Mouse (Mus musculus) forebrain, embryonic 15.5 days (tissue): ENCODE results near the gene Gss. TPM values are rescaled to one million over a fixed set of nuclear protein-coding genes. Genes with fewer than 3 reads are reported as not detected.

ENCODE experiments used
- ATAC-seq: fragments of 200-750 bp; cut with Nextera tagmentation; replicated peaks from 2 replicates; pipeline ENCODE4 v1.8.0; 2017; ENCODE audit warnings: mild to moderate bottlenecking, moderate TSS enrichment, moderate library complexity
- H3K27ac ChIP-seq: fragments of 300-500 bp; sonication (generic); replicated peaks from 2 replicates; pipeline ENCODE4 v1.5.1; 2015; ENCODE audit warnings: mild to moderate bottlenecking, inconsistent platforms
- H3K27me3 ChIP-seq: fragments of 300-500 bp; sonication (generic); 2 replicates; pipeline ENCODE4 v1.6.1; 2015; ENCODE audit warnings: inconsistent platforms
- H3K36me3 ChIP-seq: fragments of 300-500 bp; sonication (generic); 2 replicates; pipeline ENCODE4 v1.6.1; 2015; ENCODE audit warnings: mild to moderate bottlenecking, inconsistent platforms
- H3K4me1 ChIP-seq: fragments of 300-500 bp; sonication (generic); 2 replicates; pipeline ENCODE4 v1.6.1; 2015; ENCODE audit warnings: inconsistent platforms
- H3K4me2 ChIP-seq: fragments of 300-500 bp; sonication (generic); replicated peaks from 2 replicates; pipeline ENCODE4 v1.6.1; 2015; ENCODE audit warnings: mild to moderate bottlenecking, inconsistent platforms
- H3K4me3 ChIP-seq: fragments of 300-500 bp; sonication (generic); 2 replicates; pipeline ENCODE4 v1.5.1; 2015; ENCODE audit warnings: mild to moderate bottlenecking, inconsistent platforms
- H3K9ac ChIP-seq: fragments of 300-500 bp; sonication (generic); replicated peaks from 2 replicates; pipeline ENCODE4 v1.6.1; 2015; ENCODE audit warnings: mild to moderate bottlenecking, inconsistent platforms
- H3K9me3 ChIP-seq: fragments of 300-500 bp; sonication (generic); 2 replicates; pipeline ENCODE4 v1.6.1; 2016; ENCODE audit warnings: inconsistent platforms
- WGBS: fragments of 180-500 bp; shearing (Covaris S2); methylation state at CpG from one replicate; pipeline ENCODE4 v1.1.7; 2015; ENCODE audit warnings: mixed read lengths; 5-methylcytosine and 5-hydroxymethylcytosine counted together
- microRNA counts: library from miRNA; unstranded; fragments of <30 nt; microRNA quantifications from one replicate; lab custom pipeline; 2016
- microRNA-seq: library from miRNA; unstranded; fragments of <30 nt; microRNA quantifications from one replicate; pipeline ENCODE4, GENCODE M21; 2016
- polyA plus RNA-seq: library from polyadenylated mRNA; unstranded; fragments of >200 nt; fragmentation: Nextera tagmentation; extraction: Ambion mirVana; gene quantifications from 2 replicates; pipeline ENCODE4 v1.2.1, GENCODE M21; 2015

The Gss gene
- polyA plus RNA-seq, 1 experiment from 2014 or later, result 12.8 TPM

DNA sequence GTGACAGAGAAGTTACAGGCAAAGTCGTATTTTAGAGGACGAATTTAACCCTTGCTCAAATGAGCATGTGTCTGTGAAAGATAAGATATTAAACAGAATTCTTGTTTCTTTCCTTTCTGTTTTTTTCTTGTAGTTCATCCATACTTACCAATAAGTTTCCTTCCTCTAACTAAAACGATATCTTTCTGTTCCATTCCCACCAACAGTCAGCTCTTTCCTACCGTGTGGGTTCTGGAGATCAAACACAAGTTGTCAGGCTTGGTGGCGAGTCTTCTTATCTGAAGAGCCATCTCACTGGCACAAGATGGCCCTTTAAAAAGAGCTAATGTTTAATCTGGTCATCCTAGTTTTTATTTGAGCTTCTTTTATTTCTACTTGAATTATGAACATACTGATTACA, 65.2 kb downstream of the Gss start:
- Histone ChIP-seq H3K4me3 (no peak overlapping the region), H3K27ac (no peak overlapping the region), H3K36me3 (no peaks in the 10 kb centered on the region), H3K9me3 (no peaks in the 10 kb centered on the region), H3K4me2 (no peak overlapping the region), H3K9ac (no peak overlapping the region), H3K4me1 (no peaks in the 10 kb centered on the region), H3K27me3 (no peaks in the 10 kb centered on the region)
- no peak for ATAC-seq
- 88% methylated on average over 5 of the region's 5 CpGs for WGBS

- H3K9ac ChIP-seq, result no peak overlapping the region
- no peak overlapping the region for H3K4me3 ChIP-seq
- no peaks in the 10 kb centered on the region for H3K9me3 ChIP-seq
- H3K4me1 ChIP-seq, result no peaks in the 10 kb centered on the region
- no peaks in the 10 kb centered on the region for H3K36me3 ChIP-seq
- no peak for ATAC-seq
- no peaks in the 10 kb centered on the region for H3K27me3 ChIP-seq
- 77% methylated on average over 1 of the region's 1 CpGs for WGBS
- no peak overlapping the region for H3K27ac ChIP-seq
- H3K4me2 ChIP-seq, result no peak overlapping the region
Observed at GRCm38 (mm10) chr2:155524378-155524777, 68.2 kb downstream of the Gss start.

- ATAC-seq, result no peak
- WGBS, result 66% methylated on average over 5 of the region's 5 CpGs
- no peak overlapping the region for H3K4me2 ChIP-seq
- H3K4me1 ChIP-seq, result peaks cover 4% of the 10 kb centered on the region
- H3K9ac ChIP-seq, result no peak overlapping the region
- no peaks in the 10 kb centered on the region for H3K36me3 ChIP-seq
- H3K4me3 ChIP-seq, result no peak overlapping the region
- no peaks in the 10 kb centered on the region for H3K9me3 ChIP-seq
- no peaks in the 10 kb centered on the region for H3K27me3 ChIP-seq
- H3K27ac ChIP-seq, result no peak overlapping the region
Observed at GRCm38 (mm10) chr2:155523706-155524105, 68.9 kb downstream of the Gss start.

DNA sequence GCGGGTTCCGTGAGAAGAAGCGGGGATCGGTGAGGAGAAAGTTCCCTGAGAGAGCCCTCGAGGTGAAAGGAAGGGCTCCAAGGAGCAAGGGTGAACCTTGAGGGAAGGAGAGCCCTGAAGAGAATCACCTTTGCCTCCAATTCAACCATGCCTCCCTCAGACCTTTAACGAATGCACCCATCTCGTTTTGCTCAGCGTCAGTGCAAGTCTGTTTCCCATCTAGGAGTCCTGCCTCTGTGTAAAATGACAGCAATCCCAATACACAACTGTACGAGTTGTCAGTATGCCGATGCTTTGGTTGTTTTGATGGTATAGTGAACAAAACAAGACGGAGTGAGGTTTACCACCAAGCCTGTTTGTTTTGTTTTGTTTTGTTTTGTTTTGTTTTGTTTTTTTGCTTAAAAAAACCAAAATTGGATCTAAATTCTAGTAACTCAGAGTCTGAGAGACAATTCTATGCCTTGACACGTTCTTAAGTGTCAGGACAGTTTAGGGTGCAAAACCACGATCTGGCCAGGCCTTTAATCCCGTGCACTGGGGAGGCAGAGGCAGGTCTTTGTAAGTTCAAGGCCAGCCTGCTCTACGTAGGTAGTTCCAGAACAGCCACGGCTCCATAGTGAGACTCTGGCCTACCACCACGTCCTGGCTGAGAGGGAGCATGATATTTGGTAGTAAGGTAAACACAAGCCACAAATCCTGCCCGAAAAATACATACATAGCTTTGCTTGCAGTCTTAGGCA, 73.9 kb downstream of the Gss start:
- no peak for ATAC-seq
- Histone ChIP-seq H3K9me3 (no peaks in the 10 kb centered on the region), H3K27ac (peak overlapping the region; percentile 80; the same call in 1 of the 2 replicates), H3K36me3 (no peaks in the 10 kb centered on the region), H3K9ac (peak overlapping the region; percentile 67), H3K4me3 (peak overlapping the region; percentile 82), H3K27me3 (no peaks in the 10 kb centered on the region), H3K4me2 (peak overlapping the region; percentile 67), H3K4me1 (peaks cover 20% of the 10 kb centered on the region)
- WGBS, result 23% methylated on average over 18 of the region's 18 CpGs

DNA sequence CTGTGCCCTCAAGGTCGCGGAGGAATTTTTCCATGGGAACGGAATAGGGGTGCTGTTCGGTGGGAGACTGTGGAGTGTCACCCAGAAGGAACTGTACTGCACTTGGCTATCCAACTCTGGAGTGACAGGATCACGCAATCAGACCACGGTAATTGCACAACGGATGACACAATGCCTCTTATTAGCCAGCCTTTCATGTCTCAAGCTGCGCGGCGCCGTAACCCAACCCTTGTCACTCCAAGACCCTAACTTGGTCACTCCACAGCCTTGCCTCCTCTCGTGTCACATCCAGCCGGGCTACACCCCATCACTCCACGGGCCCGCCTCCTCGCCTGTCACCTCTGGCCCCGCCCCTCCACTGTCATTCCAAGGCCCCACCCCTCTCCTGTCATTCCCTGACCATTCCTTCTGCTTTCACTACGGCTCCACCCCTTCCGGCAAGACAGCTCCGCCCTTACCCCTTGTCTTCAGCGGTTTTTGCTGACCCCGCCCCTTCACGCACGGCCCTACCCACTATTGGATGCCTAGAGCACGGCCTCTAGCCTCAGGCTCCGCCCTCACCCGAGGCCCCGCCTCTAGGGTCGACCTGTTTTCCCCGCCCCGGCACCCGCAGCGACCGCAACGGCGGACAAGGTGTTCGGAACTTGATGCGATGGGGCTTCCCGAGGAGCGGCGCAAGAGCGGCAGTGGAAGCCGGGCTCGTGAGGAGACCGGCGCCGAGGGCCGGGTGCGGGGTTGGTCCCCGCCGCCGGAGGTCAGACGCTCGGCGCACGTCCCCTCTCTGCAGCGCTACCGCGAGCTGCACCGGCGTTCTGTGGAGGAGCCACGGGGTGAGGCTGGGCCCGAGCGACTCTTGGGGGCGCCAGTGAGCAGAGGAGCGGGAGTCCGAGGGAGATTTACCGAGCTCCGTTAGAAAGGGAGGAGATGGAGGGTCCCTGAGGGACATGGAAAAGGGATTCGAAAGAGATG, 74.9 kb downstream of the Gss start, which contains the start of the genes Acss2 and Ggt7:
Gene Acss2, plus strand, starts transcription at position 494 of the 969 bp plus-strand sequence.
Gene Ggt7, minus strand, starts transcription at position 783 of the 969 bp plus-strand sequence.
- 3% methylated on average over 70 of the region's 70 CpGs for WGBS
- H3K4me2 ChIP-seq, result peak within 1 kb of the TSS; percentile 67
- ATAC-seq, result peak; percentile 98

GRCm38 (mm10) chr2:155515941-155516340, 76.7 kb downstream of the Gss start:
- H3K27me3 ChIP-seq, result no peaks in the 10 kb centered on the region
- no peak for ATAC-seq
- 4% methylated on average over 1 of the region's 1 CpGs for WGBS
- no peaks in the 10 kb centered on the region for H3K36me3 ChIP-seq
- H3K9ac ChIP-seq, result no peak overlapping the region
- no peak overlapping the region for H3K4me2 ChIP-seq
- H3K9me3 ChIP-seq, result no peaks in the 10 kb centered on the region
- peaks cover 35% of the 10 kb centered on the region for H3K4me1 ChIP-seq
- H3K27ac ChIP-seq, result no peak overlapping the region
- no peak overlapping the region for H3K4me3 ChIP-seq

More for the DNA sequence above, 74.9 kb downstream of the Gss start, which contains the start of the genes Acss2 and Ggt7:
- Histone ChIP-seq H3K27ac (peak within 1 kb of the TSS; percentile 80), H3K4me3 (peak within 1 kb of the TSS; percentile 82), H3K4me1 (peaks cover 29% of the 10 kb centered on the region), H3K9ac (peak within 1 kb of the TSS; percentile 67), H3K36me3 (no peaks in the 10 kb centered on the region), H3K9me3 (no peaks in the 10 kb centered on the region), H3K27me3 (no peaks in the 10 kb centered on the region)

- WGBS, result 1% methylated on average over 23 of the region's 23 CpGs
- Histone ChIP-seq H3K4me3 (peak overlapping the region; percentile 68), H3K9ac (peak overlapping the region; percentile 91), H3K9me3 (no peaks in the 10 kb centered on the region), H3K4me2 (peak overlapping the region; percentile 77), H3K36me3 (no peaks in the 10 kb centered on the region), H3K4me1 (peaks cover 35% of the 10 kb centered on the region), H3K27ac (peak overlapping the region; percentile 71), H3K27me3 (no peaks in the 10 kb centered on the region)
- ATAC-seq, result peak; percentile 38
Observed at GRCm38 (mm10) chr2:155514666-155515065, 77.9 kb downstream of the Gss start.

DNA sequence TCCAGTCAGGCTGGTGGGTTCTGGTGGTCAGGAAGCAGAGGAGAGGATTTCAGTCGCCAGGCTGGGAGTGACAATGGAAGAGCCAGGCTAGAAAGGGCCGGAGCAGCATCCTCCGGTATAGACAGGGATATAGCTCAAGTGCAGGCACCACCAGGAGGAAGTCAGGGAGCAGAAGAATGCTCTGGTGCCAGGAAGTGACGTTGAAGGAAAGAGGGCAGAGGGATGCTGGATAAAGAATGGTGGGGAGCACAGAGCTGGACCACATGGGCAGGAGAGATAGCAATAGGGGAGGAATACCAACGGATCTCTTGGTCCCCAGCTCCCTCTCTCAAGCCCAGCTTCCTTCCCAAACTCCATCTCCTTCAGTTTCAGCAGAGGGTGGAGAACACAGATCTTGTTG, 79.1 kb downstream of the Gss start:
- WGBS, result 60% methylated on average over 5 of the region's 5 CpGs

More for the DNA sequence above, 79.1 kb downstream of the Gss start:
- Histone ChIP-seq H3K27ac (no peak overlapping the region), H3K27me3 (no peaks in the 10 kb centered on the region), H3K9me3 (no peaks in the 10 kb centered on the region), H3K36me3 (no peaks in the 10 kb centered on the region), H3K4me3 (peak overlapping the region; percentile 68), H3K4me1 (peaks cover 30% of the 10 kb centered on the region), H3K9ac (peak overlapping the region; percentile 91), H3K4me2 (peak overlapping the region; percentile 77)
- ATAC-seq, result no peak

MicroRNA genes within 50 kb of the gene (microRNA counts, 519-probe panel; counts per million panel counts)
- microRNA mmu-miR-499 (lab: Ali Mortazavi, UCI), result not detected

Small RNAs within 50 kb of the gene (microRNA-seq; reads per million reads assigned to microRNA genes)
- gene Mir499, result 4.2 reads per million, percentile 15 among the genes with 10 or more reads in this experiment

Other genes starting within 250 kb of the Gss start
- 47.7 and 52.8 TPM in 2 replicates for gene Pigu, start 235.4 kb downstream of the Gss start, polyA plus RNA-seq
- gene Trp53inp2, start 211.8 kb downstream of the Gss start, polyA plus RNA-seq, result 73.2 and 87.6 TPM in 2 replicates
- gene Ncoa6, start 118.9 kb downstream of the Gss start, polyA plus RNA-seq, result 28.1 and 28.8 TPM in 2 replicates
- 21.6 and 22.5 TPM in 2 replicates for gene Acss2, start 74.9 kb downstream of the Gss start, polyA plus RNA-seq
- gene Ggt7, start 74.6 kb downstream of the Gss start, polyA plus RNA-seq, result 51.6 and 53.7 TPM in 2 replicates
- 0.29 and 0.59 TPM in 2 replicates for gene Myh7b, start 18.4 kb upstream of the Gss start, polyA plus RNA-seq
- 172 and 180 TPM in 2 replicates for gene Trpc4ap, start 99.6 kb upstream of the Gss start, polyA plus RNA-seq
- gene Edem2, start 136.7 kb upstream of the Gss start, polyA plus RNA-seq, result 42.4 and 46.5 TPM in 2 replicates
- not detected in 2 replicates for gene Gm17581, start 143.1 kb upstream of the Gss start, polyA plus RNA-seq
- 1.9 and 2.7 TPM in 2 replicates for gene Procr, start 158.3 kb upstream of the Gss start, polyA plus RNA-seq
- gene Mmp24, start 182.5 kb upstream of the Gss start, polyA plus RNA-seq, result 13.1 TPM in 2 replicates
- gene BC029722, start 226.6 kb upstream of the Gss start, polyA plus RNA-seq, result 30.5 and 32.5 TPM in 2 replicates
- 159 and 160 TPM in 2 replicates for gene Eif6, start 234.1 kb upstream of the Gss start, polyA plus RNA-seq
- 0.57 and 0.61 TPM in 2 replicates for gene Fam83c, start 242.0 kb upstream of the Gss start, polyA plus RNA-seq